ENCODE assay signal across 8 mouse cellular contexts in the genomic region with DNA sequence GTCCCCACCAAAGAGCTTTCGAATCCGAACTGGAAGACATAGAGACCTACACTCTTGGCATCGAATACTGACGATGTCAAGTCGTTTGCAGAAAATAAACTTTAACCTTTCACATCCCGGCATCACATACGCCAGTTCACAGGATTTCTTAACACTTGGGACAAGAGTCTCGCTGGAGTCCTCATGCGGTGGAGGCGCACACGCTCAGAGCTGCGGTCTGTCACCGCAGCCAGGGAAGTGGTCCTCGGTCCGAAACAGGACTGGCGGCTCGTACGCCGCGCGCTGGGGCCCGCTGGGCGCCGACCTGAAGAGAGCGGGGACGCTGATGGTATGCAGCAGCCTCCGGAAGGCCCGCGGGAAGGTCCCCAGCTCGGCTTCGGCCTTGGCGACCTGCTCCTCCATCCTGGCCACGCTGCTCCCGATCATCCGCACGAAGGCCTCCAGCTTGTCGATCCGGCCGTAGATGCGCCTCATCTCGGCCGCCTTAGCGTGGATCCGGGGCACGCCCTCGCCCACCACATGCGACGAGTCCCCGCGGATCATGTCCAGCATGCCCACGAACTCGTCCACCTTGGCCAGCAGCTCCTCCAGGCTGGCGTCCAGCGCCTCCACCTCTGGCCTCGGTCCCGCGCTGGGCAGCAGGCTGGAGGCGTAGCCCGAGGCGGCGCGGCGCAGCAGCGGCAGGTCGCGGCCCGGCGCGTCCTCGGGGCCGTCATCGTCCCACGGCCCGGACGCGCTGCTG. TPM values are rescaled to one million over a fixed set of nuclear protein-coding genes. Genes with fewer than 3 reads are reported as not detected.
DNase-seq lines count a peak whose midpoint lies in the region; ATAC-seq and TF ChIP-seq lines count a peak whose summit lies in the region.

No protein-coding gene starts in this region.

- peak overlapping the region; percentile 99 for H3K4me2 ChIP-seq in hindbrain, embryonic 14.5 days (replicated peaks)

- TF ChIP-seq POLR2A in testis, adult 2 months (IDR thresholded peaks at IDR 0.05; ENCODE audit: control insufficient read depth, low read depth, low read length), result no peak

- peak overlapping the region; percentile 91 for H3K9ac ChIP-seq in hindbrain, embryonic 14.5 days

- ATAC-seq in hindbrain, embryonic 14.5 days (ENCODE audit: low FRiP score), result peak; percentile 74

- 3% methylated on average over 76 of the region's 76 CpGs for WGBS in hindbrain, embryonic 14.5 days

- TF ChIP-seq CTCF in testis, adult 2 months (IDR thresholded peaks at IDR 0.05; ENCODE audit: control insufficient read depth, insufficient read depth, insufficient replicate concordance, low read depth, low read length), result no peak

- DNase-seq in embryo, embryonic 10 days (ENCODE audit: low spot score), result peak; percentile 20
- no peak for DNase-seq in embryo, embryonic 10.5 days (ENCODE audit: low spot score)
- no peak for DNase-seq in testis, postnatal 14 days (ENCODE audit: low spot score)
- peak; percentile 25 for DNase-seq in hindbrain, embryonic 14.5 days (ENCODE audit: low spot score)
- no peak for DNase-seq in adrenal gland, postnatal 36 days
- DNase-seq in urinary bladder, postnatal 25 days (ENCODE audit: low spot score), result no peak

- no peaks in the 10 kb centered on the region for H3K9me3 ChIP-seq in hindbrain, embryonic 14.5 days (ENCODE audit: control insufficient read depth, low read length)
- H3K9me3 ChIP-seq in megakaryocyte, embryonic 14.5 days, result no peaks in the 10 kb centered on the region

- no peaks in the 10 kb centered on the region for H3K27me3 ChIP-seq in testis, adult 2 months (ENCODE audit: control insufficient read depth, insufficient read depth, low read length)
- H3K27me3 ChIP-seq in hindbrain, embryonic 14.5 days (ENCODE audit: control insufficient read depth, insufficient read depth, low read length), result peaks cover 3% of the 10 kb centered on the region; the same call in 1 of the 2 replicates
- peaks cover 3% of the 10 kb centered on the region for H3K27me3 ChIP-seq in megakaryocyte, embryonic 14.5 days (replicated peaks)

- no peaks in the 10 kb centered on the region for H3K36me3 ChIP-seq in testis, adult 2 months (ENCODE audit: control insufficient read depth, insufficient read depth, low read length)
- H3K36me3 ChIP-seq in hindbrain, embryonic 14.5 days (replicated peaks; ENCODE audit: control insufficient read depth, insufficient read depth), result peaks cover 7% of the 10 kb centered on the region; the same call in 1 of the 2 replicates
- peaks cover 21% of the 10 kb centered on the region for H3K36me3 ChIP-seq in megakaryocyte, embryonic 14.5 days (replicated peaks; ENCODE audit: low read length)

- peak overlapping the region; percentile 90 for H3K27ac ChIP-seq in testis, adult 2 months (ENCODE audit: control insufficient read depth, insufficient read depth, low read depth, low read length)
- H3K27ac ChIP-seq in hindbrain, embryonic 14.5 days, result peak overlapping the region; percentile 65

- peak overlapping the region; percentile 98 for H3K4me3 ChIP-seq in testis, adult 2 months (ENCODE audit: control insufficient read depth, low read depth, low read length)
- peak overlapping the region; percentile 98 for H3K4me3 ChIP-seq in hindbrain, embryonic 14.5 days (replicated peaks; ENCODE audit: low read length)
- H3K4me3 ChIP-seq in megakaryocyte, embryonic 14.5 days (replicated peaks), result peak overlapping the region; percentile 100

- peaks cover 7% of the 10 kb centered on the region for H3K4me1 ChIP-seq in testis, adult 2 months (ENCODE audit: control insufficient read depth, insufficient read depth, low read length)
- peaks cover 23% of the 10 kb centered on the region for H3K4me1 ChIP-seq in hindbrain, embryonic 14.5 days (replicated peaks; ENCODE audit: control insufficient read depth, insufficient read depth, low read length)
- H3K4me1 ChIP-seq in megakaryocyte, embryonic 14.5 days, result peaks cover 61% of the 10 kb centered on the region

RNA-seq across cellular contexts. Expression of a gene that starts 0.5 kb away (rescaled TPM):
- 22.6 and 22.9 TPM in 2 replicates for polyA plus RNA-seq in testis, adult 2 months (2012; rRNA removed)
- 26.0 and 26.1 TPM in 2 replicates for polyA plus RNA-seq in hindbrain, embryonic 14.5 days (2014; fragmentation: Nextera tagmentation; extraction: Ambion mirVana)
- polyA plus RNA-seq in megakaryocyte, embryonic 14.5 days (2012; ENCODE audit: insufficient read depth, low replicate concordance), result 27.2 and 43.7 TPM in 2 replicates
- total RNA-seq in adrenal gland, postnatal 36 days (2021), result 10 to 100 TPM; 31.7 to 32.5 TPM

RNA-seq across cellular contexts. Expression of a gene that starts 48.6 kb away (rescaled TPM):
- polyA plus RNA-seq in testis, adult 2 months (2012; rRNA removed), result 76.5 and 86.7 TPM in 2 replicates
- polyA plus RNA-seq in hindbrain, embryonic 14.5 days (2014; fragmentation: Nextera tagmentation; extraction: Ambion mirVana), result 360 and 387 TPM in 2 replicates
- 15.3 and 78.1 TPM in 2 replicates for polyA plus RNA-seq in megakaryocyte, embryonic 14.5 days (2012; ENCODE audit: insufficient read depth, low replicate concordance)
- total RNA-seq in adrenal gland, postnatal 36 days (2021), result 100 to 1,000 TPM; 671 to 795 TPM

RNA-seq across cellular contexts. Expression of a gene that starts 52.1 kb away (rescaled TPM):
- polyA plus RNA-seq in testis, adult 2 months (2012; rRNA removed), result 16.6 and 23.1 TPM in 2 replicates
- polyA plus RNA-seq in hindbrain, embryonic 14.5 days (2014; fragmentation: Nextera tagmentation; extraction: Ambion mirVana), result 45.3 and 47.0 TPM in 2 replicates
- polyA plus RNA-seq in megakaryocyte, embryonic 14.5 days (2012; ENCODE audit: insufficient read depth, low replicate concordance), result 3.7 and 4.2 TPM in 2 replicates
- 10 to 100 TPM; 56.4 to 66.5 TPM for total RNA-seq in adrenal gland, postnatal 36 days (2021)

Comparison
In these comparisons a context has a peak if more than half of its experiments do, and no peak if none do; other contexts are left out.
1. DNase-seq: peak in embryo, embryonic 10 days (single experiment) and hindbrain, embryonic 14.5 days (single experiment); none in embryo, embryonic 10.5 days (single experiment), testis, postnatal 14 days (single experiment), adrenal gland, postnatal 36 days (0 of 2) and urinary bladder, postnatal 25 days (single experiment).
2. Peak in every context shown above with its lines, with median percentiles within 50 percentile points of each other: H3K4me3 ChIP-seq.